Mouse (Mus musculus) activated CD4-positive, CD25-positive, alpha-beta regulatory T cell, adult 4 months (primary cell): ENCODE data around the gene Shld1. TPM values are rescaled to one million over a fixed set of nuclear protein-coding genes. Genes with fewer than 3 reads are reported as not detected.

Source experiments
- ATAC-seq: one replicate; pipeline ENCODE4 v1.8.0; 2017
- polyA plus RNA-seq, 2 experiments: library from polyadenylated mRNA; unstranded; fragments of 100-300 nt; shearing (Covaris generic); gene quantifications; one replicate each; pipeline ENCODE4 v1.2.1; 2017

The Shld1 gene
- 10 to 100 TPM; 27.2 to 28.1 TPM for polyA plus RNA-seq

- peak; percentile 66 for ATAC-seq
Measured at GRCm38 (mm10) chr2:132686756-132687737, at the start of gene Shld1. TSS of gene Shld1 (plus strand) at chr2:132686931.

- ATAC-seq: no peak
Measured at GRCm38 (mm10) chr2:132638306-132638705, 48.4 kb upstream of the Shld1 start.

GRCm38 (mm10) chr2:132639337-132639736, 47.4 kb upstream of the Shld1 start:
- no peak for ATAC-seq

GRCm38 (mm10) chr2:132641196-132641595, 45.5 kb upstream of the Shld1 start:
- no peak for ATAC-seq

GRCm38 (mm10) chr2:132643161-132643560, 43.6 kb upstream of the Shld1 start:
- peak; percentile 99 for ATAC-seq

DNA sequence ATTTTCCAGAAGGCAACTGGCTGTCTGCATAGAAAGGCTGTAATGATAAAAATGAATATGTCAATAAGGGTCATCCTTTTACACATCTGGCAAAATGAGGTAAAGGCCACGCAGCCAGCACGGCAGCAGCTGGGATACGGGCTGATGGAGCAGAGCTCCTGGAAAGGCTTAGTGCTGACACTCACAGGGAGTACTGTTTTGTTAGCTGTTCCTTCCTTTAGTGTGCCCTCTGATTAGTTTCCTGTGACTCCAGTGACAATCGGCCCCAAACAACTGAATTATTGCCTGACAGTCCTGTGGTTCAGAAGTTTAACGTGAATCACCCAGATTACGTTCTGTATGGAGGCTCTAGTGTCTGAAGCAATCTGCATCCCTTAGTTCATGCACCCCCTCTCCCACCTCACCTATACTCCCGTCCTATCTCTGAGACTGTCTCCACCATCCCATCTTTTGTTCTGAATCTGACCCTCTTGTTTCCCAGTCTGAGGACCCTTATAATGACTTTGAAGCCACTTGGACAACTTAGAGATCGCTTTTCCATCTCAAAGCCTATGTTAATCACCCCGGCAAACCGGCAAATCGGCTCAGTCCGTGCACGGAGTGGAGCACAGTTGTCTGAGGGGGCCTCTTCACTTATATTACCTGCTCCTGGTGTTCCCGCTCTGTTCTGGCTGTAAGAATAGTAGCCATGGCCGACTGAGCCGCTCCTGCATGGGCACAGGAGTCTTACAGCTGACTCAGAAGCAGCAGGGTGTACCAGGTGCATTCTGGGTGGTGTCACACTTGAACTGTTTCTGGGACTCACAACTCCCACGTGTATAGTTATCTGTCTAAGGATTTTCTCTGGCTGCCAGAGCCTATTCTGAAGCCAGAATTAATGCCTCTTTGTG, 39.6 kb upstream of the Shld1 start:
- ATAC-seq: no peak

DNA sequence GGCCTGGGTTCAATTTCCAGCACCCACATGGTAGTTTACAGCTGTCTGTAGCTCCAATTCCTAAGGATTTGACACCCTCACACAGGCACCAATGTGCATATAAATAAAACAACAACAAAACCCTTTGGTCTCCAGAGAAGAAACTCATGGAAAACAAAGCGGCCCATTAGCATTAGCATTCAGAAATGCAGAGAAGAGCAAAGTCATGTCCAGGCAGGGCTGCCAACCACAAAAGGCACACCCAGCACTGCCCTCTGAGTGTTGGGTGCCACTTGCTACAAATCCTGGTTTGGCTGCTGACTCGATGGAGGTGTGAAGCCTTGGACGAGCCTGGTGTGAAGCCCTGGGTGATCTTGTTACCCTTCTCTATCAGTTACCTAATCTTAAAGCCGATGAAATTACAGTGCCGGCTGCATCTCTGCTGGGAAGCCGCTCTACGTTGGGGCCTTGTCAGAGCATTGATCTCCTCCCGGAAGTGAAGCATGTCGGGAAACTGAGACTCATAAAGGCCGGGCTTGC, 37.3 kb upstream of the Shld1 start:
- no peak for ATAC-seq

GRCm38 (mm10) chr2:132650546-132650945, 36.2 kb upstream of the Shld1 start:
- no peak for ATAC-seq

- ATAC-seq: no peak
Measured at GRCm38 (mm10) chr2:132652476-132652875, 34.3 kb upstream of the Shld1 start.

DNA sequence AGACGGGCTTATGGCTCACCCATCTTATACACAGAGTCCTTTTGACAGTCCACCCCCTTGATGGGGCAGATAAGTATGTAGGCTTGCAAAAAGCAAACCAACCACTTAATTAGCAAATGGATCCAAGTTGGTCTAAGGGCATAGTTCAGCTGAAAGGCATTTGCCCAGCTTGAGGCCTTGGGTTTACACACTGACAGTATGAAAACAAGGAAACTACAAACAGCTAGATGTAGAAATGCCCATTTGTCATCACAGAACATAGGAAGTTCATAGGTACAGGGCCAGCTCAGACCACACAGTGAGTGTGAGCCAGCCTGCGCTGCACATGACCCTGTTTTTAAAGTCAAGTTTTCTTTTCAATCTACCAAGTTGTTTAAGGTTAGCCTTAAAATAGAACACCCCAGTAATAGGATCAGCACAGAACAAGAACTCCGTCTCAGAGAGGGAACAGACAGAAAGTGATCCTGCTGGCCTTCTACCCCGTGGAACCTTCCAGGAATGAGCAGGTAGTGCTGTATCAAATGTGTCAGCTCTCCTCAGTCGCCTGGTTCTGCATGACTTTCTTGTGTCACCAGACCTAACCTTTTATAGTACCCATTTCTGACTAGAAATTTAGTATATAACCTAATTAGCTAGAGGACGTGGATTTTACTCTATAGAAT, 31.8 kb upstream of the Shld1 start:
- ATAC-seq: no peak

DNA sequence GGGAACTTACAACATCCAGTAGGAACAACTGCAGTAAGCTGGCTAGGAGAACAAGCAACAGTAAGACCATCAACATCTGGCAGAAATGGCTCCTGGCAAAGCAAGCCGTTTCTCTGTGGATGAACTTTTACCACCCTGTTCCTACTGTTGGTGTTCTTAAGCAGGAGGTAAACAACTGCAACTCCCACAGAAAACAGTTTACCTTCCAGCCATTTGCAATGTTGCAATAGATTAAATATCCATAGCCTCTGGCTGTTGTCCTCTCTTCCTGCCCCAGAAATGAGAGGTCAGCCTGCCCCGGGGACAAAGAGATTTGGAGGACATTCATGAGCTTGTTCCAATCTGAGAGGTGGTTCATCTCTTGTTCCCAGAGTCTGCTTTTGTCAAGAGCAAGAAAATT, 29.5 kb upstream of the Shld1 start:
- no peak for ATAC-seq

- peak; percentile 69 for ATAC-seq
Measured at GRCm38 (mm10) chr2:132658412-132659120, 28.2 kb upstream of the Shld1 start.

DNA sequence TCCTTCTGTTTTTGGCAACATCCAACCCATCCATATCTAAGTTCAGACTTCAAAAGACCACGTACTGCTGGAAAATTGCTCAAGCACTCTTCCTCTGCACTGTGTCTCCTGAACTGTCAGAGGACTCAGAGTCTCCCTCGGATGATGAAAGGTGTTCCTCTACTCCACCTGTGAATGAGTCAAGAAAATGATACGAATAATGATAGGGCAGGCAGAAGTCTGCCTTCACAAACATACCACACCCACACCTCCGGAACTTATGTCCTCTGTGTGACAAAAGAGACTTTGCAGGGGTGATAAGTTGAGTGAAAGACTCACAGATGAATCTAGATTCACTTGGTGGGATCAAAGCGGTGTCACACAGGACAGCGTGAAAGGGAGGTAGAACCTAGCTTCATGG, 17.6 kb upstream of the Shld1 start:
- peak; percentile 66 for ATAC-seq

DNA sequence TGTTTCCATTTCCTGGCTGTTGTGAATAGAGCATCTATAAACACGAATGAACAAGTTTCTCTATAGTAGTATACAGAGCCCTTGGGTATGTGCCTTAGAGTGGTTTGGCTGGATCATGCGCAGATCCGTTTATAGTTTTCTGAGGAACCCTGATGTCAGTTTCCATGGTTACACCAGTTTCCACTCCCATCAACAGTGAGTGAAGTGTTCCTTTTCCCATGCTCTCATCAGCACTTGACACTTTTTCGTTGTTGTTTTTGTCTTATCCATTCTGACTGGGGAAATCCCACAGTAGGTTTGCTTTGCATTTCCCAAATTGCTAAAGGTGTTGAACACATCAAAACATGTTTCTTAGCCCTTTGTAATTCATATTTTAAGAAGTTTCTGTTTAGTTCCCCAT, 16.4 kb upstream of the Shld1 start:
- ATAC-seq: peak; percentile 55

DNA sequence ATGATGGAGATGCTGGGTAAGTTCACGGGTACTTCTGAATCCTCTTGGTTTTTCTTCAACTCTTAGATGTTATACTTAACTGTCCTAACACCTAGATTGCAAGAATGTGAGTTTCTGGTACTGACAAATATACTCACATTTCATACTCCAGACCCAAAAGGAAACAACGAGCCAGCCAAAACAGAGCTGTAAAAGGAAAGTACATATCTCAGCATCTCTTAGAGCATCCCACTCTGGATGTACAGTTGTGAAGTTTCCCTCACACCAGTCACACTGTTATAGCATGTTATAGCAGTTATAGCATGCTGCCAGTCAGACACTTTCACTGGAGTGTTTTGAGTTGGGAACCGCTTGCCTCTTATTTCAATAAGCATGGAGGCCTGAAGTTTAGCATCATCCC, 14.6 kb upstream of the Shld1 start:
- no peak for ATAC-seq

GRCm38 (mm10) chr2:132676111-132676510, 10.6 kb upstream of the Shld1 start:
- ATAC-seq: no peak

GRCm38 (mm10) chr2:132685001-132685400, 1.7 kb upstream of the Shld1 start:
- ATAC-seq: no peak

DNA sequence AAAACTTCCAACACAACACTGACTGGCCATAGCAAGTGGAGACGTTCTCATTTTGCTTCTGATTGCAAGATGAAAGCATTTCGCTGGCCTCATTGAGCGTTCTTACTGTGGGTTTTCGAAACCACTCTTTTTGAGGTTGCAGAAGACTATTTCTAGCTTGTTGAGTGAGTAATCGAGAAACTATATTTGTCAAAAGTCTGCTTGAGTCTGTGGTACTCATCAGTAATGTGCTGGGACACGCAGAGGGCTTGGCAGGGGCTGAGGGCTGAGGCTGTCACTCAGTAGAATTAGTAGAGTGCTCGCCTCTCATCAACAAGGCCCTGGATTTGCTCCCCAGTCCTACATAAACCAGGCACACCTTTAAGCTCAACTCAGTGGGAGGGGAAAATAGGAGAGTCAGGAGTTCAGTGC, 1.9 kb downstream of the Shld1 start:
- peak; percentile 33 for ATAC-seq

DNA sequence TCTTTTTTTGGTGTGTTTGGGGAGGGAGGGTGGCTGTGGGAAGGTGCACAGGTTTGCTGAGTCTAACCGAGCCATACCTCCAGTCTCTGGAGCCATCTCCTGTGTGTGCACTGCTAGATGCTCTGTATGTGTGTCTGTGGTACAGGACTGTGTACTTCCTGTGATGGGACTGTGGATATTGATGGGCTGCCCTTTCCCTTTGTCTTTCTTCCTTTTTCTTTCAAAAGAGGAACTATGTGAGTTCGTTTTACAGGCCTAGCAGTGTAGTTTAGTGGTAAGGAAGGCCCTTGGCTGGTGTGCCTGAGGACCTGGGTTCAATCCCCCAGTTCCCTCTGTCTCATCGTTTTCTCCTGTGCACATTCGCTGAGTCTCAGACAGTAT, 2.4 kb downstream of the Shld1 start:
- peak; percentile 26 for ATAC-seq

- no peak for ATAC-seq
Measured at GRCm38 (mm10) chr2:132689569-132690231, 3.0 kb downstream of the Shld1 start.

- no peak for ATAC-seq
Measured at GRCm38 (mm10) chr2:132691731-132692130, 5.0 kb downstream of the Shld1 start.
